ENCODE assay signal across 12 mouse cellular contexts in genomic region chr12:104473492-104473891, GRCm38 (mm10). TPM values are rescaled to one million over a fixed set of nuclear protein-coding genes. Genes with fewer than 3 reads are reported as not detected.
DNase-seq lines count a peak whose midpoint lies in the region; ATAC-seq and TF ChIP-seq lines count a peak whose summit lies in the region.
"Had no signal": no experiment of that assay in that cellular context is flagged by ENCODE, and none has a peak within 500 bp of the region (broad histone marks: within the 10 kb centered on the region; RNA-seq: fewer than 3 reads in every experiment).

No protein-coding gene starts in this region.

- H3K4me1 ChIP-seq in lung, embryonic 16.5 days (replicated peaks; ENCODE audit: control insufficient read depth, insufficient read depth, low read length) = peaks cover 10% of the 10 kb centered on the region
- peaks cover 14% of the 10 kb centered on the region; the same call in 1 of the 2 replicates for H3K4me1 ChIP-seq in heart, postnatal 0 days (ENCODE audit: control insufficient read depth, insufficient read depth)
- H3K4me1 ChIP-seq in liver, embryonic 14.5 days (replicated peaks; ENCODE audit: control insufficient read depth in 2 of 2, insufficient read depth in 2 of 2, low read length in 1 of 2) = no peaks in the 10 kb centered on the region
- peaks cover 23% of the 10 kb centered on the region for H3K4me1 ChIP-seq in stomach, embryonic 16.5 days (ENCODE audit: control insufficient read depth, insufficient read depth, low read length)

- H3K27me3 ChIP-seq in lung, embryonic 16.5 days (ENCODE audit: control insufficient read depth, insufficient read depth, low read depth, low read length) = peaks cover 93% of the 10 kb centered on the region
- peaks cover 94% of the 10 kb centered on the region for H3K27me3 ChIP-seq in heart, postnatal 0 days (ENCODE audit: control insufficient read depth, insufficient read depth, low read length)
- H3K27me3 ChIP-seq in liver, embryonic 14.5 days (ENCODE audit: control insufficient read depth, insufficient read depth, low read length) = peaks cover 93% of the 10 kb centered on the region
- H3K27me3 ChIP-seq in stomach, embryonic 16.5 days (ENCODE audit: control insufficient read depth, insufficient read depth, low read length) = peaks cover 64% of the 10 kb centered on the region

- H3K36me3 ChIP-seq in lung, embryonic 16.5 days (ENCODE audit: control insufficient read depth, insufficient read depth, low read length) = no peaks in the 10 kb centered on the region
- no peaks in the 10 kb centered on the region for H3K36me3 ChIP-seq in heart, postnatal 0 days (replicated peaks; ENCODE audit: control insufficient read depth, insufficient read depth, low read length)
- H3K36me3 ChIP-seq in liver, embryonic 14.5 days (replicated peaks; ENCODE audit: control insufficient read depth, insufficient read depth, low read depth) = no peaks in the 10 kb centered on the region
- no peaks in the 10 kb centered on the region for H3K36me3 ChIP-seq in stomach, embryonic 16.5 days (ENCODE audit: control insufficient read depth, insufficient read depth, low read length)

- H3K4me3 ChIP-seq in lung, embryonic 16.5 days (ENCODE audit: low read length) = peak overlapping the region; percentile 63
- peak overlapping the region; percentile 55 for H3K4me3 ChIP-seq in heart, postnatal 0 days (ENCODE audit: low read depth, low read length)
- H3K4me3 ChIP-seq in liver, embryonic 14.5 days (ENCODE audit: insufficient read depth in 1 of 2, low read depth in 2 of 2, low read length in 2 of 2) = no peak overlapping the region; a peak in 1 of 4 replicates
- H3K4me3 ChIP-seq in stomach, embryonic 16.5 days (replicated peaks; ENCODE audit: low read length) = peak overlapping the region; percentile 60

- intact Hi-C loops in left cerebral cortex, postnatal 36 days (cut with DNase I) = loop anchor here (10.0 kb wide), 1 partner anchor 141 kb away; no protein-coding TSS in a partner anchor

- TF ChIP-seq EP300 in heart, postnatal 0 days (IDR thresholded peaks at IDR 0.05; ENCODE audit: low read depth) = no peak
- TF ChIP-seq EP300 in liver, embryonic 14.5 days (IDR thresholded peaks at IDR 0.05; ENCODE audit: low read depth) = no peak

- TF ChIP-seq CTCF in heart, postnatal 0 days (IDR thresholded peaks at IDR 0.05; ENCODE audit: low read depth) = no peak
- no peak for TF ChIP-seq CTCF in liver, embryonic 14.5 days (IDR thresholded peaks at IDR 0.05; ENCODE audit: low read depth)

- H3K9ac ChIP-seq in lung, embryonic 16.5 days (ENCODE audit: low read length) = no peak overlapping the region
- no peak overlapping the region for H3K9ac ChIP-seq in heart, postnatal 0 days (replicated peaks; ENCODE audit: low read depth, low read length)
- H3K9ac ChIP-seq in liver, embryonic 14.5 days (replicated peaks) = no peak overlapping the region
- no peak overlapping the region for H3K9ac ChIP-seq in stomach, embryonic 16.5 days (ENCODE audit: low read length)

- DNase-seq in lung, postnatal 4 days = no peak
- no peak for DNase-seq in heart, postnatal 0 days (ENCODE audit: low spot score)
- DNase-seq in liver, embryonic 14.5 days (ENCODE audit: low read depth in 3 of 3, low spot score in 3 of 3) = no peak
- DNase-seq in cerebellum, adult 18-20 months = no peak
- DNase-seq in left cerebral cortex, postnatal 36 days (ENCODE audit: low spot score in 2 of 2) = no peak
- no peak for DNase-seq in c-Kit-positive CD71-positive TER-119-positive erythroid progenitor cells, embryonic 14.5 days (ENCODE audit: low spot score)
- DNase-seq: cerebellum, adult 9-10 months; thymus, postnatal 14 days had no signal

- no peak for ATAC-seq in lung, embryonic 16.5 days (ENCODE audit: low read depth)
- ATAC-seq in heart, postnatal 0 days (ENCODE audit: insufficient read depth, low read depth) = no peak
- ATAC-seq in liver, embryonic 14.5 days (ENCODE audit: insufficient read depth) = no peak
- no peak for ATAC-seq in stomach, embryonic 16.5 days (ENCODE audit: insufficient read depth, low FRiP score)
- ATAC-seq: Patski had no signal

- H3K4me2 ChIP-seq in lung, embryonic 16.5 days (ENCODE audit: low read depth, low read length) = peak overlapping the region; percentile 95
- H3K4me2 ChIP-seq in heart, postnatal 0 days (ENCODE audit: low read depth, low read length) = peak overlapping the region; percentile 79
- peak overlapping the region; percentile 47 for H3K4me2 ChIP-seq in liver, embryonic 14.5 days (ENCODE audit: low read depth)
- peak overlapping the region; percentile 97 for H3K4me2 ChIP-seq in stomach, embryonic 16.5 days (ENCODE audit: low read depth, low read length)

- H3K27ac ChIP-seq in lung, embryonic 16.5 days (ENCODE audit: low read length) = no peak overlapping the region
- H3K27ac ChIP-seq in heart, postnatal 0 days (ENCODE audit: low read depth) = no peak overlapping the region
- no peak overlapping the region for H3K27ac ChIP-seq in liver, embryonic 14.5 days
- H3K27ac ChIP-seq in stomach, embryonic 16.5 days (ENCODE audit: low read length) = no peak overlapping the region

- H3K9me3 ChIP-seq in lung, embryonic 16.5 days (ENCODE audit: control insufficient read depth, low read length) = no peaks in the 10 kb centered on the region
- H3K9me3 ChIP-seq in heart, postnatal 0 days (replicated peaks; ENCODE audit: control insufficient read depth, low read length) = no peaks in the 10 kb centered on the region
- H3K9me3 ChIP-seq in liver, embryonic 14.5 days (ENCODE audit: control insufficient read depth, low read length) = no peaks in the 10 kb centered on the region
- H3K9me3 ChIP-seq in stomach, embryonic 16.5 days (replicated peaks; ENCODE audit: control insufficient read depth, low read length) = no peaks in the 10 kb centered on the region

- under 1% methylated on average over 16 of the region's 18 CpGs for WGBS in lung, embryonic 16.5 days
- WGBS in heart, postnatal 0 days = 4% methylated on average over 16 of the region's 18 CpGs
- 2% methylated on average over 16 of the region's 18 CpGs for WGBS in liver, embryonic 14.5 days (ENCODE audit: insufficient replicate concordance)
- 3% methylated on average over 17 of the region's 18 CpGs for WGBS in stomach, embryonic 16.5 days

RNA-seq across cellular contexts. Expression of gene Gsc, which starts 0.4 kb away (rescaled TPM):
- 0.23 and 0.31 TPM in 2 replicates for polyA plus RNA-seq in lung, embryonic 16.5 days (2015; fragmentation: Nextera tagmentation; extraction: Ambion mirVana)
- not detected in 2 replicates for total RNA-seq in heart, postnatal 0 days (2014; rRNA removed; ENCODE audit: low replicate concordance)
- 0.21 TPM in 1 of 2 replicates, not detected in the other for polyA plus RNA-seq in heart, postnatal 0 days (2015; fragmentation: Nextera tagmentation; extraction: Ambion mirVana)
- polyA plus RNA-seq in liver, embryonic 14.5 days (2012; rRNA removed) = 0.02 TPM in 1 of 2 replicates, not detected in the other
- polyA plus RNA-seq in liver, embryonic 14.5 days (2014; fragmentation: Nextera tagmentation; extraction: Ambion mirVana) = not detected in 2 replicates
- 0.62 TPM in 1 of 2 replicates, not detected in the other for polyA plus RNA-seq in stomach, embryonic 16.5 days (2015; fragmentation: Nextera tagmentation; extraction: Ambion mirVana)
- not detected for total RNA-seq in left cerebral cortex, postnatal 36 days (2021)
- total RNA-seq: heart, adult 18-20 months had no signal

Comparison
In these comparisons a context has a peak if more than half of its experiments do, and no peak if none do; other contexts are left out.
1. H3K4me2 ChIP-seq: peak in every context shown above with its lines; median percentile 97 in stomach, embryonic 16.5 days; 95 in lung, embryonic 16.5 days; 79 in heart, postnatal 0 days; 47 in liver, embryonic 14.5 days.
2. H3K4me3 ChIP-seq: peak in lung, embryonic 16.5 days (single experiment), heart, postnatal 0 days (single experiment) and stomach, embryonic 16.5 days (single experiment); none in liver, embryonic 14.5 days (0 of 2).